In genomic region chr3:94398217-94398616, GRCm38 (mm10) we compare ENCODE assay signal across 9 mouse cellular contexts. TPM values are rescaled to one million over a fixed set of nuclear protein-coding genes. Genes with fewer than 3 reads are reported as not detected.
DNase-seq lines count a peak whose midpoint lies in the region; ATAC-seq and TF ChIP-seq lines count a peak whose summit lies in the region.
"Had no signal": no experiment of that assay in that cellular context is flagged by ENCODE, and none has a peak within 500 bp of the region (broad histone marks: within the 10 kb centered on the region; RNA-seq: fewer than 3 reads in every experiment).

Gene Lingo4 (plus strand): TSS chr3:94398517.

- no peaks in the 10 kb centered on the region for H3K36me3 ChIP-seq in heart, embryonic 13.5 days
- no peaks in the 10 kb centered on the region for H3K36me3 ChIP-seq in hindbrain, embryonic 11.5 days (ENCODE audit: control insufficient read depth, insufficient read depth, low read length)
- H3K36me3 ChIP-seq in midbrain, embryonic 10.5 days: no peaks in the 10 kb centered on the region

- TF ChIP-seq CTCF in cortical plate, adult 2 months (IDR thresholded peaks at IDR 0.05; ENCODE audit: extremely low read depth, insufficient read depth, low read length): no peak

- ATAC-seq in heart, embryonic 13.5 days (ENCODE audit: extremely low read depth, insufficient number of reproducible peaks, low FRiP score, low TSS enrichment): no peak
- ATAC-seq in hindbrain, embryonic 11.5 days (ENCODE audit: low FRiP score): no peak

- WGBS in heart, embryonic 13.5 days: 74% methylated on average over 6 of the region's 6 CpGs
- 70% methylated on average over 6 of the region's 6 CpGs for WGBS in hindbrain, embryonic 11.5 days
- WGBS in midbrain, embryonic 10.5 days: 74% methylated on average over 6 of the region's 6 CpGs

- peak within 1 kb of the TSS; percentile 69 for H3K9ac ChIP-seq in heart, embryonic 13.5 days
- peak within 1 kb of the TSS; percentile 59 for H3K9ac ChIP-seq in hindbrain, embryonic 11.5 days (ENCODE audit: low read depth, low read length)

- peaks cover 7% of the 10 kb centered on the region for H3K4me1 ChIP-seq in heart, embryonic 13.5 days
- peaks cover 2% of the 10 kb centered on the region; the same call in 1 of the 2 replicates for H3K4me1 ChIP-seq in cortical plate, adult 2 months (ENCODE audit: control insufficient read depth, insufficient read depth, low read length)
- H3K4me1 ChIP-seq in hindbrain, embryonic 11.5 days (replicated peaks; ENCODE audit: control insufficient read depth, insufficient read depth, low read length): peaks cover 4% of the 10 kb centered on the region; the same call in 1 of the 2 replicates
- peaks cover 31% of the 10 kb centered on the region for H3K4me1 ChIP-seq in midbrain, embryonic 10.5 days

- peak within 1 kb of the TSS; percentile 74 for H3K4me2 ChIP-seq in heart, embryonic 13.5 days
- H3K4me2 ChIP-seq in hindbrain, embryonic 11.5 days (replicated peaks; ENCODE audit: low read depth, low read length): peak within 1 kb of the TSS; percentile 67

- no peak for DNase-seq in heart, adult 9 months (ENCODE audit: low spot score in 2 of 2)
- DNase-seq in hindbrain, embryonic 11.5 days (ENCODE audit: low spot score): no peak
- DNase-seq in midbrain, embryonic 10.5 days (ENCODE audit: low spot score): no peak
- DNase-seq in embryo, embryonic 10 days (ENCODE audit: low spot score): no peak
- no peak for DNase-seq in MN1 (ENCODE audit: low spot score)
- no peak for DNase-seq in cerebellum, postnatal 14 days
- DNase-seq: lung, adult 18-20 months had no signal

- no peak for TF ChIP-seq POLR2A in cortical plate, adult 2 months (IDR thresholded peaks at IDR 0.05; ENCODE audit: extremely low read depth, insufficient read depth, low read length)

- peak within 1 kb of the TSS; percentile 44 for H3K4me3 ChIP-seq in heart, embryonic 13.5 days
- peak within 1 kb of the TSS; percentile 10; the same call in 1 of the 2 replicates for H3K4me3 ChIP-seq in cortical plate, adult 2 months (ENCODE audit: insufficient read depth, low read length)
- H3K4me3 ChIP-seq in hindbrain, embryonic 11.5 days (ENCODE audit: low read depth, low read length): peak within 1 kb of the TSS; percentile 32
- H3K4me3 ChIP-seq in midbrain, embryonic 10.5 days: peak within 1 kb of the TSS; percentile 56

- H3K9me3 ChIP-seq in heart, embryonic 13.5 days: no peaks in the 10 kb centered on the region
- H3K9me3 ChIP-seq in hindbrain, embryonic 11.5 days (ENCODE audit: control insufficient read depth, low read length): no peaks in the 10 kb centered on the region
- no peaks in the 10 kb centered on the region for H3K9me3 ChIP-seq in midbrain, embryonic 10.5 days (replicated peaks)

- peaks cover 78% of the 10 kb centered on the region for H3K27me3 ChIP-seq in heart, embryonic 13.5 days (replicated peaks)
- H3K27me3 ChIP-seq in hindbrain, embryonic 11.5 days (ENCODE audit: control insufficient read depth, insufficient read depth, low read length): no peaks in the 10 kb centered on the region
- peaks cover 70% of the 10 kb centered on the region for H3K27me3 ChIP-seq in midbrain, embryonic 10.5 days (ENCODE audit: low read depth, poor library complexity, severe bottlenecking)

- no peak within 1 kb of the TSS for H3K27ac ChIP-seq in heart, embryonic 13.5 days (replicated peaks)
- no peak within 1 kb of the TSS for H3K27ac ChIP-seq in cortical plate, adult 2 months (ENCODE audit: insufficient read depth, low read length)
- H3K27ac ChIP-seq in hindbrain, embryonic 11.5 days (ENCODE audit: low read depth, low read length): 0 out of 2 replicates have a peak within 1 kb of the TSS, but pooled peaks have one; percentile 39
- peak within 1 kb of the TSS; percentile 78 for H3K27ac ChIP-seq in midbrain, embryonic 10.5 days (replicated peaks)

RNA-seq across cellular contexts. Expression of gene Lingo4, which starts in this region (rescaled TPM):
- 0.08 TPM in 2 replicates for polyA plus RNA-seq in heart, embryonic 13.5 days (2015; fragmentation: Nextera tagmentation; extraction: Ambion mirVana)
- polyA plus RNA-seq in cortical plate, adult 2 months (2012; rRNA removed): 0.46 and 0.51 TPM in 2 replicates
- 0.22 and 0.32 TPM in 2 replicates for polyA plus RNA-seq in hindbrain, embryonic 11.5 days (2014; fragmentation: Nextera tagmentation; extraction: Ambion mirVana)
- polyA plus RNA-seq in midbrain, embryonic 10.5 days (2016; fragmentation: Nextera tagmentation; extraction: Ambion mirVana): 0.71 and 0.72 TPM in 2 replicates

Comparison
In these comparisons a context has a peak if more than half of its experiments do, and no peak if none do; other contexts are left out.
1. H3K27ac ChIP-seq: peak in hindbrain, embryonic 11.5 days (single experiment) and midbrain, embryonic 10.5 days (single experiment); none in heart, embryonic 13.5 days (single experiment) and cortical plate, adult 2 months (single experiment).
2. Peak in every context shown above with its lines, with median percentiles within 50 percentile points of each other: H3K4me3 ChIP-seq.